Mouse (Mus musculus) limb, embryonic 10.5 days (tissue): ENCODE results near the gene Tead1. TPM values are rescaled to one million over a fixed set of nuclear protein-coding genes. Genes with fewer than 3 reads are reported as not detected.

Experiments
- DNase-seq: peaks from one replicate; pipeline ENCODE4 v3.0.0-alpha.2; 2017; ENCODE audit warnings: low spot score
- H3K27ac ChIP-seq: fragments of 300-500 bp; sonication (generic); 2 replicates; pipeline ENCODE4 v1.5.1; 2016; ENCODE audit warnings: mild to moderate bottlenecking
- H3K27me3 ChIP-seq: fragments of 300-500 bp; sonication (generic); 2 replicates; pipeline ENCODE4 v1.6.1; 2016; ENCODE audit warnings: low read depth, mild to moderate bottlenecking; ENCODE audit not compliant: poor library complexity, severe bottlenecking
- H3K36me3 ChIP-seq: fragments of 300-500 bp; sonication (generic); 2 replicates; pipeline ENCODE4 v1.6.1; 2016; ENCODE audit warnings: mild to moderate bottlenecking, moderate library complexity
- H3K4me1 ChIP-seq: fragments of 300-500 bp; sonication (generic); 2 replicates; pipeline ENCODE4 v1.6.1; 2016
- H3K4me3 ChIP-seq: fragments of 300-500 bp; sonication (generic); 2 replicates; pipeline ENCODE4 v1.5.1; 2016; ENCODE audit warnings: mild to moderate bottlenecking, moderate library complexity
- H3K9me3 ChIP-seq: fragments of 300-500 bp; sonication (generic); replicated peaks from 2 replicates; pipeline ENCODE4 v1.6.1; 2016; ENCODE audit warnings: mild to moderate bottlenecking
- WGBS: fragments of 180-500 bp; shearing (Covaris S2); methylation state at CpG from one replicate; pipeline ENCODE4 v1.1.7; 2016; 5-methylcytosine and 5-hydroxymethylcytosine counted together
- polyA plus RNA-seq: library from polyadenylated mRNA; unstranded; fragments of >200 nt; fragmentation: Nextera tagmentation; extraction: Ambion mirVana; gene quantifications from 2 replicates; pipeline ENCODE4 v1.2.1, GENCODE M21; 2016

Tead1 gene
- polyA plus RNA-seq, 1 experiment from 2014 or later, result 17.3 TPM

DNA sequence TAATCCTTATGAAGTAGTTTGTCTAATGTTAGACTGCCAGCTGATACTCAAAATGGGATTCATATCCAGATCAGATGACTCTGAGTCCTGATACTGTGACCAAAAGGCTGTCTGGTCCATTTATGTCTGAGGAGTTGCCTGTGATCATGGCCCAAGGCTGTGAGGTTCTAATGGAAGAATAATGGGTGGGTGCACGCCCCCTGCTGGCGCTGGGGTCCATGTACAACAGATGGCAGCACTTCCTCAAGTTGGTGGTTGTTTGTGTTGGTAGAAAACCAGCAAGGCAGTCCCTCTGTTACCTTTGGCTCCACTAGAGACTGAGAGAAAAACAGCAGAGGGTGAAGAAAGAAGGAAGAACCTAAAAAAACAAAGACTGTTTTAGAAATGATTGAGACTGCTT is 186.6 kb downstream of the Tead1 start:
- 17% methylated on average over 2 of the region's 2 CpGs for WGBS

DNA sequence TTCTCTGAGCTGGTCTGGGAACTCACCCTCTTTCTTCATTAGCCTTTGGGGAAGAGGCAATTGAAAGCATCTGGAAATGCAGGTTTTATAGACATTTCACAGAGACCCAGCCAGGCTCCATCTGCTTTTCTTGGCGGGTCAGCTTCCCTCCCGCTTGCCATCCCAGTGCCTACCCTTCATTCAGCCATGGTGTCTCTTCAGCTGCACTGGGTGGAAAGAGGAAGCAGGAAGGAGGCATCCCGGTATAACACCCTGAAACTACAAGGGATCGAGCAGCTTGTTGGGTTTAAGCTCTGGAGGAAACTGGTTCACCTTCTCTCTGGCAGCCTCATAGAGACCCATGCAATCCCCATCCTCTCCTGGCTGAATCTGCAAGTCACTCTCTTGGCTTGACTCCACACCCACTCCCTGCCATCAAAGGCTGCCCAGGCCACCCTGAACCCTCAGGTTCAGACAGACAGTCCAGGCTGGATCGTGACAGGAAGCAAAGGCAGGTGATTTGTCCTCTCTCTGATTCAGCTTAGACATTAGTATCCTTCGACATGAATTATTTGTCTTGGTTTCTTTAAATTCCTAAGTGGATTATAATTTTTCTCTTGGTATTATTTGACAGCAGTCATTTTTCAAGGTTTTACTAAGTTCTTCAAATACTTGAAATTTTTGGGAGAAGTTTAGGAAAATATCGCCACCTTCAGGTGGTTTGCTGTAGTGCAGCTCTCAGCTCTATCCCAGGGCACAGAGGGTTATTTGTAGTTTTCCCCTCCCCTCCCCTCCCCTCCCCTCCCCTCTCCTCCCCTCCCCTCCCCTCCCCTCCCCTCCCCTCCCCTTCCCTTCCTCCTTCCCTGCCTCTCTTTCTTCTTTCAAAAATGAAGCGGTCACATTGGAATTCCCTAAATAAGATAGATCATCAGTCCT is 189.7 kb downstream of the Tead1 start:
- H3K27me3 ChIP-seq, result no peaks in the 10 kb centered on the region
- H3K4me3 ChIP-seq, result no peak overlapping the region
- H3K9me3 ChIP-seq, result no peaks in the 10 kb centered on the region
- 36% methylated on average over 7 of the region's 8 CpGs for WGBS
- H3K4me1 ChIP-seq, result peaks cover 26% of the 10 kb centered on the region
- peaks cover 56% of the 10 kb centered on the region for H3K36me3 ChIP-seq
- peak; percentile 72 for DNase-seq
- peak overlapping the region; percentile 71 for H3K27ac ChIP-seq

More for the DNA sequence above, 186.6 kb downstream of the Tead1 start:
- H3K4me1 ChIP-seq, result peaks cover 26% of the 10 kb centered on the region
- H3K9me3 ChIP-seq, result no peaks in the 10 kb centered on the region
- H3K4me3 ChIP-seq, result no peak overlapping the region
- no peak overlapping the region for H3K27ac ChIP-seq
- peaks cover 63% of the 10 kb centered on the region for H3K36me3 ChIP-seq
- no peaks in the 10 kb centered on the region for H3K27me3 ChIP-seq
- DNase-seq, result peak; percentile 76

DNA sequence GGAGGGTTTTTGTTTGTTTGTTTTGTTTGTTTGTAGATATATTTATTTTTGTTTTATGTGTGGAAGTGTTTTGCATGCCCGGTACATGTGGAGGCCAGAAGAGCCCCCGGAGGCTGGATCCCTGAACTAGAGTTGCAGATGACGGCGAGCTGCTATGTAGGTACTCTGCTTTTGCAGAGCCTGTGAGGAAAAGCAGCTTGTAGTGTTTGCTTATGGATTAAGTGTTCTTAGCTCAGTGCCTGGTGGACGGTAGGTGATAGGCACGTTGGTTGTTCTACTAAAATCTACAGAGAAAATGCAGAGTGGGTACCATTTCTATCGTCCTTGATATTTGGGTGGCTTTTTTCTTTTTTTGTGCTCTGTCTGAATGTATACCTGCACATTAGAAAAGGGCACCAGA is 192.6 kb downstream of the Tead1 start:
- H3K27me3 ChIP-seq, result no peaks in the 10 kb centered on the region
- no peak overlapping the region for H3K27ac ChIP-seq
- whole genome bisulfite sequencing, result 95% methylated on average over 7 of the region's 7 CpGs
- no peak for DNase-seq
- peaks cover 26% of the 10 kb centered on the region for H3K4me1 ChIP-seq
- H3K36me3 ChIP-seq, result peaks cover 62% of the 10 kb centered on the region
- H3K9me3 ChIP-seq, result no peaks in the 10 kb centered on the region
- no peak overlapping the region for H3K4me3 ChIP-seq

DNA sequence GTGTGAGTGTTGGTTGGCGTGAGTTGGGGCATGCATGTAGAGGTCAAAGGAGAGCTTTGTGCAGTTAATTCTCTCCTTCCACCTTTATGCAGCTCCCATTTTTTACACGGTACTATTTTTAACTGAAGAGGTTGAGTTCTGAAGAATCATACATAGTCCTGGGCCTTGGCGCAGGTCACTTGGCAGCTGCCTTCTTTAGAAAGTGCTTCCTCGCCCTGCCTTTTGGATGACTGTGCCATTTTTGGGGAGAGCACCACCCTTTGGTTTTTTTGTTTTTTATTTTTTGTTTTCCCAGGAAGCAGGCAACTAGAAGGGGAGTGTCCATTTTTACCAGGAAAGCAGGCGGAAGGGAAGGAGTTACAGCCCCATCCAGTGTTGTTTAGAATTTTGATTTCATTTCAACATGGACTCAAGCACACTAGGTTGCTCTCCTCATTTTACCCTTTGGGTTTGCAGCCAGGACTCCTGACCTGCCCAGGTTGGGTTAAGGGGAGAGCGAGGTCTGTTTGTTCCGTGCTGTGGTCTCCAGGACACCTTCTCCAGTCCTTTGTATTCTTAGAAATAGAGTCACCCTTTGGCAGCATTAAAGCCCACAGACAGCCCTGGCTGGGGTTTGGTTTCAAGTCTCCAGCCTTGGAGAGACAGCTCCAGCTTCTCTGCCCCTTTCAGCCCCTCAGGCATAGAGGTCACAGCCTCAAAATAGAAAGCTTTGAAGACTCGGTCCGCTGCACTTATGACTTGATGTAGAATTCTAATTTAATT is 193.5 kb downstream of the Tead1 start:
- no peak overlapping the region for H3K27ac ChIP-seq
- H3K27me3 ChIP-seq, result no peaks in the 10 kb centered on the region
- H3K4me1 ChIP-seq, result peaks cover 25% of the 10 kb centered on the region
- WGBS, result 87% methylated on average over 9 of the region's 9 CpGs
- H3K9me3 ChIP-seq, result no peaks in the 10 kb centered on the region
- no peak overlapping the region for H3K4me3 ChIP-seq
- peaks cover 63% of the 10 kb centered on the region for H3K36me3 ChIP-seq
- DNase-seq, result no peak

DNA sequence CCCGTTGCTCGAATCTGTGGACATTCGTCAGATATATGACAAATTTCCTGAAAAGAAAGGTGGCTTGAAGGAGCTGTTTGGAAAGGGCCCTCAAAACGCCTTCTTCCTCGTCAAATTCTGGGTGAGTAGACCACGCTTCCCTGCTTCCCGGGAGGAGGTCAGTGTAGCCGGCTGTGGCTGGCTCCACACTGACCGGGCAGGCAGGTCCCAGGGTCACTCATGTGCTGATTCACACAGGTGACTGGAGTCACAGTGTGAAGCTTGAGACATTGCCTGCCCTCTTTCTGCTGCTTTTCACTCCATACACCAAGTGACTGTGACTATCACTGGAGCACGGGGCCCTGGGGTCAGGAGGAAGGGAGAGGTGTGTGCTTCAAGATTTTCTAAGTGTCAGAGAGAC is 197.0 kb downstream of the Tead1 start:
- no peak for DNase-seq
- peaks cover 11% of the 10 kb centered on the region; the same call in 1 of the 2 replicates for H3K4me1 ChIP-seq
- 91% methylated on average over 10 of the region's 10 CpGs for WGBS
- no peaks in the 10 kb centered on the region for H3K27me3 ChIP-seq
- H3K36me3 ChIP-seq, result peaks cover 69% of the 10 kb centered on the region
- no peak overlapping the region for H3K27ac ChIP-seq
- no peaks in the 10 kb centered on the region for H3K9me3 ChIP-seq
- no peak overlapping the region for H3K4me3 ChIP-seq

DNA sequence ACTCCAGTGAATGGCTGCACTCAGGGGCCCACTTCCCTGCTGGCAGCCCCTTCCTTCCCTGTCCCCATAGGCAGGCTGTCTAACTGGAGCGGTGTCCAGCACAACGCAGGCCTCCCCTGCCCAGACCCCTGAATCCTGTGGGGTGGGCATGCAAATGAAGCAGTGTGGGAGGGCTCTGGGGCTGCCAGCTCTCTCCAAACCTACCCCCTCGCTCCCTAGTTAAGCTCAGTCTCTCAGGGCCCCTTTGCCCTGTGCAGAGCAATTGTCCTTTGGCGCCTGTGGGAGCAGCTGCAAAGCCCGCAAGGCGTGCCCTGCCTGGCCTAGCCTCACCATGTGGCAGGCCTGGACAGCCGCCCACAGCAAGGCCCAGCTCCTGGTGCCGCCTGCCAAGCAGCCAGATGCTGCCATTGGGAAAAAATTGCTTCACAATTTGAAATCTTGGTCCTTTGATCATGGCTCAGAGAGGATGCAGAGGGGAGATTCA is 204.7 kb downstream of the Tead1 start:
- H3K27ac ChIP-seq, result peak overlapping the region; percentile 86
- peaks cover 11% of the 10 kb centered on the region for H3K36me3 ChIP-seq
- no peaks in the 10 kb centered on the region for H3K9me3 ChIP-seq
- H3K4me3 ChIP-seq, result no peak overlapping the region
- H3K27me3 ChIP-seq, result no peaks in the 10 kb centered on the region
- peak; percentile 61 for DNase-seq
- H3K4me1 ChIP-seq, result peaks cover 40% of the 10 kb centered on the region
- WGBS, result 16% methylated on average over 8 of the region's 8 CpGs

DNA sequence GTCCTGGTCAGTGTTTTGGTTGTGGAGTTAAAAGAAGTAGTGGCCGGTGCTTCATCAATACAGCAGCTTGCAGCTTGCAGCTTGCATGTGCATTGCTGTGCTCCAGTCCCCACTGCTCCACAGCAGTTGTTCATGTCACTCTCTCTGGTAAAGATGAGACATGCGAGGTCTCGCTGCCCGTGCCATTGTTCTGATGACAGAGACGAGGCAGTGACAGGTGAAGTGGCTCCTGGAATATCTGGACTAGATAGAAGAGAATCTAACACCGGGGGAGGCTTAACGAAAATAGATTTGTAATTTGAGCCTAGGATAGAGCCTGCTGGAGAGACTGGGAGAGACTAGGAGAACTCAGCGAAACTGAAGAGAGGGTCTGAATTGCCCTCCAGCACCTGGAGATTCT is 206.4 kb downstream of the Tead1 start:
- Histone ChIP-seq H3K36me3 (peaks cover 11% of the 10 kb centered on the region), H3K27me3 (no peaks in the 10 kb centered on the region), H3K4me1 (peaks cover 40% of the 10 kb centered on the region), H3K9me3 (no peaks in the 10 kb centered on the region), H3K27ac (0 out of 2 replicates have a peak overlapping the region, but pooled peaks have one; percentile 30), H3K4me3 (no peak overlapping the region)
- WGBS, result 70% methylated on average over 8 of the region's 8 CpGs
- no peak for DNase-seq

DNA sequence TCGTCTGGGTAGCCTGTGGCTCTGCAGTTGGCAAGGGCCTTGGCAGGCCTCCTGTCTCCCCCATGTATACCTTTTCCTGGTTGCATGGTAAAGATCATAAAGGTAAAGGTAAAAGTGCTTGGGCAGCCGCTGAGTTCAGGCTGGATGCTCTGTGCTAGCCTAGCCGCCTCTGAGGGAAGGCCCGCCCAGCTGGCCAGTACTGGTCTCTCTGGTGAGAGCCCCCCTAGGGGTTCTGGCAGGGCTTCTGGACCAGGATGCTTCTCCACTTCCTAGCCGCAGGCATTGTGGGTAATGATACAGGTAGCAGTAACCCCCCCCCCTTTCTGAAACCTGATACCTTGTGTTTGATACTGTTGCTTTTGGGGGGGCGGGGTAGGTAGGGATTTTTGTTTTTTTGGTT is 212.8 kb downstream of the Tead1 start:
- H3K36me3 ChIP-seq, result peaks cover 60% of the 10 kb centered on the region
- H3K27me3 ChIP-seq, result no peaks in the 10 kb centered on the region
- H3K9me3 ChIP-seq, result no peaks in the 10 kb centered on the region
- no peak overlapping the region for H3K4me3 ChIP-seq
- WGBS, result 83% methylated on average over 6 of the region's 6 CpGs
- DNase-seq, result no peak
- no peak overlapping the region for H3K27ac ChIP-seq
- peaks cover 8% of the 10 kb centered on the region; the same call in 1 of the 2 replicates for H3K4me1 ChIP-seq

DNA sequence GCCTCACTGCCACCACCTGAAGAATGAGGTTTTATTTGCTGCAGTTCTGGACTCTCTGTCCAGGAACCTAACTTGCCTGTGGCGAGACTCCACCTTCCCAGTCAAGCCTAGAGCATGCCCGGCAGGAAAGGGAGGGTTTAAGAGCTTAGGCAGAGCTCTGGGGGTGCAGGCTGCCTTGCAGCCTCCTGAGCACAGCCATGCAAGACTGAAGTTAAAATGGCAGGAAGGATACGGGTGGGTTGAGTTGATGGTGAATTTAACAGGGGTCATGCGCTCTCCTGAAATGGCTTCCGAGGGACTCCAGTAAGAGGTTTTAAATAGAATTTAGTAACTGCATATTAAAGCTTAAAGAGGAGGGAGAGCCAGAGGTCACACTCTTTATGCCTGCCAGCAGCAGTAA is 213.5 kb downstream of the Tead1 start:
- Histone ChIP-seq H3K27me3 (no peaks in the 10 kb centered on the region), H3K9me3 (no peaks in the 10 kb centered on the region), H3K36me3 (peaks cover 67% of the 10 kb centered on the region), H3K4me1 (peaks cover 8% of the 10 kb centered on the region; the same call in 1 of the 2 replicates), H3K4me3 (no peak overlapping the region), H3K27ac (no peak overlapping the region)
- 82% methylated on average over 5 of the region's 5 CpGs for WGBS
- no peak for DNase-seq

DNA sequence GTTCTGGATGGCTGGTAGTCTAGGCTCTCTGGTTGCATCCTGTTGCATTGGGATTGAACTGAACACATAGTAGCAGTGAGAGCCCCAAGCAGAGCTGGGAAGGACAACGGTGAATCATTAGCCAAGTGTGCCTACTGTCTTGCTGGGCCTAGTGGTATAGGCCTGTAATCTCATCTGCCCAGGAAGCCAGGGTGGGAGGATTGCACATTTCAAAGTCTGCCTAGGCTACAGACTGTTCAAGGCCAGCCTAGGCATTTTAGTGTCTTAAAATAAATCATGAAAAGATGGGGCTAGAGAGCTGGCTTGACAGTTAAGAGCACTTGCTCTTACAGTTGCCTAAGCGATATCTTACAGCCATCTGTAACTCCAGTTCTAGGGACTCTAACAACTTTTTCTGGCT is 217.2 kb downstream of the Tead1 start:
- Histone ChIP-seq H3K4me1 (peaks cover 8% of the 10 kb centered on the region; the same call in 1 of the 2 replicates), H3K9me3 (no peaks in the 10 kb centered on the region), H3K36me3 (peaks cover 89% of the 10 kb centered on the region), H3K27me3 (no peaks in the 10 kb centered on the region), H3K27ac (no peak overlapping the region), H3K4me3 (no peak overlapping the region)
- WGBS, result 95% methylated on average over 2 of the region's 2 CpGs
- DNase-seq, result no peak

DNA sequence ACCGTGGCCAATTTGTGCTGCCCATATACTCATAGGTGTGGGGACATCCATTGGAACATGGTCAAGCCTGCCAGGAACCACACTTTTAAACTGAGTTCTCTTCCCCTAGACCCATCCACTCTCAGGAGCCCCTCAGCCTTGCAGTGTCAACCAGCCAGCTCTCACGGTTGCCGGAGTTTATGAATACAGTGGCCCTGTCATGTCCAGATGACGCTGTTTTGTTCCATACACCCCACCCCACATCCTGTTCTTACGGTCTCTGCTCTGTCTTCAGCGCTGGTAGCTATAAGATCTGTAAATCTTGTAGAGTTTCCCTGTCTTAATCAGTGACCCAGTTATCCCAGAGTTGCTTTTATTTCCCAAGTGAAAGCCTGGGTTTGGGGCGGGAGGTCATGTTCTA is 222.6 kb downstream of the Tead1 start:
- H3K9me3 ChIP-seq, result no peaks in the 10 kb centered on the region
- H3K4me1 ChIP-seq, result no peaks in the 10 kb centered on the region
- no peak for DNase-seq
- no peak overlapping the region for H3K27ac ChIP-seq
- no peak overlapping the region for H3K4me3 ChIP-seq
- H3K36me3 ChIP-seq, result peaks cover 65% of the 10 kb centered on the region
- WGBS, result 95% methylated on average over 7 of the region's 7 CpGs
- no peaks in the 10 kb centered on the region for H3K27me3 ChIP-seq

DNA sequence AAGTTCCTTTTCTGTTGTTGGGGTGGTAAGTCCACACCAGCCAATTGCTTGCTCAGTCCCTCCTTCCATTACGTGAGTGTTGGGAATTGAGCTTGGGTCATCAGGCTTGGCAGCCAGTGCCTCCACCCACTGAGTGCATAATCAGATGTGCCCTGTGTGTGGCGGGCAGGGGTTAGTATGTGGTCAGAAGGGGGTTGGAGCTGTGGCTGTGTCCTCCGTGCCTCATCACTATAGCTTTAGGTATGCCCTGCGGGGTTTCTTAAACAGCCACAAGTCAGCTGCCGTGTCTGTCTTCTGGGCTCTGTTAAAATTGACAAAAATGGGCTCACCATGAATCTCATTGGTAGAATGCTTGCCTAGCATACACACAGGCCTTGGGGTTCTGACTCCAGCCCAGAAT is 227.7 kb downstream of the Tead1 start:
- WGBS, result 89% methylated on average over 5 of the region's 5 CpGs
- no peak for DNase-seq
- no peaks in the 10 kb centered on the region for H3K27me3 ChIP-seq
- H3K27ac ChIP-seq, result no peak overlapping the region
- H3K4me1 ChIP-seq, result no peaks in the 10 kb centered on the region
- peaks cover 19% of the 10 kb centered on the region for H3K36me3 ChIP-seq
- no peak overlapping the region for H3K4me3 ChIP-seq
- H3K9me3 ChIP-seq, result no peaks in the 10 kb centered on the region

DNA sequence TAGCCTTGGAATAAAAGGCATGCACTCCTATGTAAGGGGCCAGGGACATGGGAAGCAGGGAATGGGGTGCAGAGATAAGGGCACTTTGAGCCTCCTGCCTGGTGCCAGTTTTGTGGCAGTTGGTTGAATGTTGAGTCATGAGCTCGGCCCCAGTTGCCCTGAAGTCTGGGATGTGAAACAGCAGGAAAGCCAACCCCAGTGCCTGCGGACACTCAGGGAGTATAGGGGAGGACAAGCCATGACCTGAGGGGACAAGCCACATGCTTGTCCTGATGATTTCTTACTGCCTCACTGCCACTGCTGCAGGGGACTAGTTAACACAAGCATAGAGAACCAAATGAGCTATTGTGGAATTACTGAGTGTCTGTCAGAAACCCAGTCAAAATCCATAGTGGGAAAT is 228.3 kb downstream of the Tead1 start:
- H3K27ac ChIP-seq, result no peak overlapping the region

More for the DNA sequence above, 228.3 kb downstream of the Tead1 start:
- WGBS, result 75% methylated on average over 2 of the region's 2 CpGs
- Histone ChIP-seq H3K4me3 (no peak overlapping the region), H3K9me3 (no peaks in the 10 kb centered on the region), H3K36me3 (peaks cover 13% of the 10 kb centered on the region), H3K27me3 (no peaks in the 10 kb centered on the region), H3K4me1 (no peaks in the 10 kb centered on the region)
- DNase-seq, result no peak
